Mouse (Mus musculus) CH12.LX (cell line): ENCODE data around the gene Brca1.

Source experiments
- CHD1 ChIP-seq: IDR thresholded peaks from 2 replicates; pipeline ENCODE4 v1.6.1; 2012; ENCODE audit warnings: low read depth, low read length, improper control_type of control experiment, inconsistent platforms
- GABPA ChIP-seq: IDR thresholded peaks from 2 replicates; pipeline ENCODE4 v1.6.1; 2012; ENCODE audit warnings: low read depth, low read length, improper control_type of control experiment, inconsistent platforms; ENCODE audit not compliant: insufficient replicate concordance

DNA sequence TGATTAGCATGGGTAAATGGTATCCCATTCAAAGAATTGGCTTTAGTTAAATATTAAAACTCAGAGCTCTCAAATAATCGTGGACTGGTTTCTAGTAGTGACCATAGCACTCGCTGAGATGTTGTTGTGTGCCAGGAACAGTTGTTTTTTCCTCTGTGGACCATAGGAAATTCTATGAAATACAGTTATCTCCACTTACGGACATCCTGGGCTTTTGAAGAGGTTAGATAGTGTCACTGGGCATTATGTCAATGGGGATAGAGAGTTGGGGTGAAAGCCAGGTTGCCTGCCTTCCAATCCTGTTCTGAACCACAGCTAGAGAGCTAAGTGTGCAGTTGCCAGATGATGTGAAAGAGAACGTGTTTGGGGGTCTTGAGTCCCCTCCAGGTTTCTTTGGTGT, 34.0 kb upstream of the Brca1 start:
- TF ChIP-seq GABPA (no peak), CHD1 (no peak)
